Mouse (Mus musculus) Patski (cell line): ENCODE measurements around the gene Olfr1307. TPM values are rescaled to one million over a fixed set of nuclear protein-coding genes. Genes with fewer than 3 reads are reported as not detected.

Experiments
- ATAC-seq: fragments of 100-300 bp; one replicate; pipeline ENCODE4 v1.8.0; 2021
- CTCF ChIA-PET: fragments of 350-600 bp; sonication (Branson Sonifier 250); formaldehyde crosslinking; loops from one replicate; lab custom pipeline; 2022; ENCODE audit warnings: inconsistent platforms; lab: Charles Lee
- POLR2A ChIA-PET: fragments of 350-600 bp; sonication (Branson Sonifier 250); formaldehyde crosslinking; loops from one replicate; lab custom pipeline; 2022; ENCODE audit warnings: antibody characterized with exemption, inconsistent platforms; lab: Charles Lee
- DNase-seq: peaks from one replicate; pipeline ENCODE4 v3.0.0-alpha.2; 2011; ENCODE audit warnings: low read depth, low spot score
- H3K27me3 ChIP-seq: fragments of 371-371 bp; one replicate; pipeline ENCODE4 v1.5.1; 2021
- CTCF ChIP-seq: fragments of 100-300 bp; IDR thresholded peaks from one replicate; pipeline ENCODE4 v1.5.1; 2021
- in situ Hi-C: fragments of 300-500 bp; cut with MboI; formaldehyde crosslinking; loops from 3 replicates; pipeline ENCODE4 v1.11.1; 2018; ENCODE audit warnings: low pct_unique_long_range_greater_than_20kb, mixed read lengths
- polyA plus RNA-seq: library from polyadenylated mRNA; unstranded; gene quantifications from one replicate; pipeline ENCODE4 v1.2.3, GENCODE M21; 2021

The Olfr1307 gene
- polyA plus RNA-seq: under 0.01 TPM

DNA sequence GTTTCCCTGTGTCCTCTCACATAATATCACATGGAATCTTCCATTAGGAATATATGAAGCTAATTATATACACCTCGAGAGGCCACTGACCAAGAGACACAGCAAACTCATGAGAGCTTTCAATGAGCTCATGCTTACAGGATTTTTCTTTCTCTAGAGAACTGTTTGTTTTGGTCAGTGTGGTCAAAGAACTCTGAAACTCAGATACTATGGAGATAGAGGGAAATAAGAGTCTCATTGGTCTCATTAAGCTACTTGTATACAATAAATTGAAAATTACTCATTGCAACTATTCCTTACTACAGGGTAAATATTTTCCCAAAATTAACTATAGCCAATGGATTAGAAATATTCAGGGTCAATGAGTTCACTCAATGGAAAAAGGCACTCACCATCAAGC lies at the start of gene Olfr1307:
Gene Olfr1307, minus strand, starts transcription at position 101 of the 400 bp plus-strand sequence.
- CTCF ChIA-PET: no interaction called here
- DNase-seq (no peak), ATAC-seq (no peak)
- TF ChIP-seq CTCF: no peak
- H3K27me3 ChIP-seq: no peaks in the 10 kb centered on the region
- in situ Hi-C loops: no loop called here
- POLR2A ChIA-PET: no interaction called here

DNA sequence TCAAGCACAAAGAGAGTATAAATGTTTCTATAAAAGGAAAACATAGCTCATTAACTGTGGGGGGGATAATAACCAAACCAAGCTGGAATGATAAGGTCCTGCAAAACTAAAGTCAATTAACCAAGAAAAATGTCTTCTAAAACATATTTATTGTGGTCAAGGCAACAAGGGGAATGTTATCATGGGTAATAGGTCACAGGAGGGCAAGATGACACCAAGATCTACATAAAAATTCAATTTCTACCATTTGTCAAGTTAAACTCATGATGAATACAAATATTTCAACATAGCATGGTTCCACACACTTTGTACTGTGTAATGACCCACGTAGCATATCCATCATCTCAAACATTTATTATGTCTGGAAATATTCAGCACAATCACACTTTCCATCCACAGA lies 40.9 kb upstream of the Olfr1307 start, which contains the start of gene Olfr1309:
Gene Olfr1309, minus strand, starts transcription at position 101 of the 400 bp plus-strand sequence.
- no peak for DNase-seq
- TF ChIP-seq CTCF: no peak
- in situ Hi-C loops: no loop called here
- ChIA-PET POLR2A (no interaction called here), CTCF (no interaction called here)
- ATAC-seq: no peak
- H3K27me3 ChIP-seq: no peaks in the 10 kb centered on the region

- TF ChIP-seq CTCF: no peak
- ChIA-PET CTCF (no interaction called here), POLR2A (no interaction called here)
- no peaks in the 10 kb centered on the region for H3K27me3 ChIP-seq
- in situ Hi-C loops: no loop called here
- ATAC-seq: no peak
- DNase-seq: no peak
Observed at GRCm38 (mm10) chr2:111964844-111965243, 15.6 kb upstream of the Olfr1307 start, which contains the start of gene Olfr1308. Gene Olfr1308, minus strand, starts transcription at chr2:111964944.

DNA sequence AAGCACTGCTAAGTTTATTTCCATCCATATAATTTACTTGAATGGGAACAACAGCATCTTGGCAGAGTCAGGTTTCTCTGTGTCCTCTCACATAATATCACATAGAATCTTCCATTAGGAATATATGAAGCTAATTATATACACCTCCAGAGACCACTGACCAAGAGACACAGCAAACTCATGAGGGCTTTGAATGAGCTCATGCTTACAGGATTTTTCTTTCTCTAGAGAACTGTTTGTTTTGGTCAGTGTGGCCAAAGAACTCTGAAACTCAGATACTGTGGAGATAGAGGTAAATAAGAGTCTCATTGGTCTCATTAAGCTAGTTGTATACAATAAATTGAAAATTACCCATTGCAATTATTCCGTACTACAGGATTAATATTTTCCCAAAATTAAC lies 33.1 kb downstream of the Olfr1307 start, which contains the start of gene Olfr1306:
Gene Olfr1306, minus strand, starts transcription at position 101 of the 400 bp plus-strand sequence.
- no peak for TF ChIP-seq CTCF
- ChIA-PET POLR2A (no interaction called here), CTCF (interaction anchor here (1.3 kb wide), 1 partner anchor 9 kb away, joined by 4 read pairs; no protein-coding TSS in a partner anchor)
- no peaks in the 10 kb centered on the region for H3K27me3 ChIP-seq
- DNase-seq (no peak), ATAC-seq (no peak)
- in situ Hi-C loops: no loop called here

Other genes with a start within 250 kb of the Olfr1307 start
- not detected for gene Olfr1301, start 198.4 kb downstream of the Olfr1307 start, polyA plus RNA-seq
- gene Olfr1302, start 172.0 kb downstream of the Olfr1307 start, polyA plus RNA-seq: not detected
- gene Olfr1303, start 129.1 kb downstream of the Olfr1307 start, polyA plus RNA-seq: not detected
- gene Olfr1305, start 72.3 kb downstream of the Olfr1307 start, polyA plus RNA-seq: not detected
- not detected for gene Olfr1306, start 33.2 kb downstream of the Olfr1307 start, polyA plus RNA-seq
- not detected for gene Olfr1308, start 15.5 kb upstream of the Olfr1307 start, polyA plus RNA-seq
- gene Olfr1309, start 40.8 kb upstream of the Olfr1307 start, polyA plus RNA-seq: not detected
- not detected for gene Olfr1310, start 63.3 kb upstream of the Olfr1307 start, polyA plus RNA-seq
- gene Olfr1311, start 75.0 kb upstream of the Olfr1307 start, polyA plus RNA-seq: not detected
- not detected for gene Olfr1312, start 100.8 kb upstream of the Olfr1307 start, polyA plus RNA-seq
- not detected for gene Olfr1313, start 128.4 kb upstream of the Olfr1307 start, polyA plus RNA-seq
- gene Olfr1314, start 147.3 kb upstream of the Olfr1307 start, polyA plus RNA-seq: 0.74 TPM
- gene Olfr1315-ps1, start 166.0 kb upstream of the Olfr1307 start, polyA plus RNA-seq: not detected
- gene Olfr1316, start 185.5 kb upstream of the Olfr1307 start, polyA plus RNA-seq: 0.14 TPM
- 0.12 TPM for gene Olfr1317, start 190.9 kb upstream of the Olfr1307 start, polyA plus RNA-seq
- gene Olfr1318, start 204.8 kb upstream of the Olfr1307 start, polyA plus RNA-seq: 0.13 TPM